Mouse (Mus musculus) kidney, postnatal 36 days (tissue): Measurements from ENCODE around the gene Tecr.
"Not testable (repeated sequence)": the region's sequence is repeated elsewhere in the genome, so short reads cannot be mapped to it uniquely, and the experiment has no call there.

Source experiments
- DNase-seq, 2 experiments: peaks; one replicate each; pipeline ENCODE4 v3.0.0; 2021 to 2022; ENCODE audit warnings: mixed read lengths in 2 of 2

Gene Tecr

DNA sequence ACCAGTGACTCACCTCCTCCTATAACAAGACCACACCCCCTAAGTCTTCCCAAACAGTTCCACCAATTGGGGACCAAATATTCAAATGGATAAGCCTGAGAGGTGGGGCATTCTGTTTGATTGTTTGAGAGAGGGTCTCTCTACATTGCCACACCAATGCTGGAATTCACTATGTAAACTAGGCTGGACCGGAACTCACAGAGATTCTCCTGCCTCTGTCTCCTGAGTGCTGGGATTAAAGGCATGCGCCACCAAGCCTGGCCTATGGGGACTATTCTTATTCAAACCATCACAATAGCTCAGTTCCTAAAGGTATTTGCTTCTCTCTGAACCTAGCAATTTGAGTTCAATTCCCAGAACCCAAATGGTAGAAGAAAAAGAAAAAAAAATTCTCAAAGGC, 10.8 kb upstream of the Tecr start:
- DNase-seq: no peak

DNA sequence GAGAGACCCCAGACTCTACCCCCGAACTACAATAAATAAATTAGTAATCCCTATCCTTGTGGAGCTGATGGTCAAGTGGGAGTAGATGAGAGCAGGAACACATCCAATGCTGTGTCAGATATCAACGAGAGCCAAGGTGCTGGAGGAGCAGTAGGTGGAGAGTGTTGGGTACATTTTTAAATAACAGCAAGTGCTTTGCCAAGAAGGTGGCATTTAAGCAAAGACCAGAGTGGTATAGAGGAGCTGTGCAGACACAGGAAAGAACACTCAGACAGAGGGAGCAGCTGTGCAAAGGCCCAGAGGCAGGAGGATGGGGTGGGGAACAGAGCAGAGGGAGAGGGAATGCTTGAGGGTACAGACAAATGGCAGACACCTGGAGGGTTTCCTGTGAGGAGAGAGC, 9.3 kb upstream of the Tecr start:
- no peak for DNase-seq

DNA sequence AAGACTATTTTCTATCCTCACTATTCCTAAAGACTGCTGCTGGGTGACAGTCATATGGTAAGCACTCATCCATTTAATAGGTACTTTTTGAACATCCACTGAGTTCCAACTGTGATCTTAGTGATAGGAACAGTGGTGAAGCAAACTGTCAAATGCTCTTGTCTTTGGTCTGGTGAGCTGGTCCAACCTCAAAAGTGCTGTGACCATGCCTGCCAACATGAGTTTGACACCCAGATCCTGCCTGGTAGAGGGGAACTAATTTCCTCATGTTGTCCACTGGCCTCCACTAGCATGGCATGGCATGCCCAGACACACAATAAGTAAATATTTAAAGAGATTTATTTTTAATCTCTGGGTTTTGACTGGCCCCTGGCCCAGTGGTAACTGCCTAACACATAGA, 8.9 kb upstream of the Tecr start:
- no peak for DNase-seq

DNA sequence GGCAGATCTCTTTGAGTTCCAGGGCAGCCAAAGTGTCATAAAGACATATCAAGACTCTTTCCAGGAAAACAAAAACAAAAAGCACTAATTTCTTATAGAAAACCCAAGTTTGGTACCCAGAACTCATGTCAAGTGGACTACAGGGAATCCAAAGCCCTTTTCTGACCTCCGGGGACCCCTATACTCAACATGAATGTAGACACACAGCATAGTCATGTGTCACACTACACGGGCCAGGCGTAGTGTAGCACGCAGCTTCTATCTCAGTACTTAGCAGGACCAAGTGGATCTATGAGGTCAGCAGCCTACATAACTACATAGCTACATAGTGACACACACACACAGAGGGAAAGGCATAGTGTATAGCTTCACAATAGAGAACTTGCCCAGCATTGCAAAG, 5.9 kb upstream of the Tecr start:
- no peak for DNase-seq

DNA sequence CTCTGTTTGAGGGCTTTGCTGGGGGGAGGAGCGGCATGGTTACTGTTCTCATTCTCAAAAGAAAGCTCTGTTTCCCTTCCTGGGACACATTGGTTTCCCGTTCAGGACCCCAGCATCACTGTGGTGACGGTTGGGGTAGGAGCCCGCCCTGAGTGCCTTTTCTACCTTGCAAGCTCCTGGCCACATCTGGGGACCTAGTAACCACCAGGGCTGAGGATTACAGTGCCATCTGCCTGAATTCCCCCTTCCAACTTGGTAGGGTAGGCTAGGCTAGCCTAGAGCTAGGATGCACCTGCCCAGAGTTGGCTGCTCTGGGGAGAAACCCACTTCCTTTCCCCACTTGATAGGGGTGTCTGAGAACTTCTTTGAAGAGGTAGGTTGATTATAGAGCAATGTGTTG, 4.2 kb upstream of the Tecr start:
- DNase-seq: no peak

DNA sequence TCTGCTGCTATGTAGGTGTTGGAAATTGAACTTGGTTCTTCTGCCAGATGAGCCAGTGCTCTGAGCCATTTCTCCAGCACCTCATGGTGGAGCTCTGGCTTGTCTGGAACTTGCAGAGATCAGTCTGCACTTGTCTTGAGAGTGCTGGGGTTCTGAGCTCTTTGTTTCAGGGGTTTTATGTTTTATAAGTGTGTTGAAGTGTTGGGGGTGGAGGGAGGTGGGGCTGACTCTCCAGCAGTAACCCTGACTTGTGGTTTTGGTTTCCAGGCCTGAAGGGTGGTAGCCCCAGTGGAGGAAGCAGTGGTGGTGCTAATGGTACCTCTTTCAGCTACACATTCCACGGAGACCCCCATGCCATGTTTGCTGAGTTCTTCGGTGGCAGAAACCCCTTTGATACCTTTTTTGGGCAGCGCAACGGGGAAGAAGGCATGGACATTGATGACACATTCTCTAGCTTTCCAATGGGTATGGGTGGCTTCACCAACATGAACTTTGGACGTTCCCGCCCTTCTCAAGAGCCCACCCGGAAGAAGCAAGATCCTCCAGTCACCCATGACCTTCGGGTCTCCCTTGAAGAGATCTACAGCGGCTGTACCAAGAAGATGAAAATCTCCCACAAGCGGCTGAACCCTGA, 1.9 kb upstream of the Tecr start:
- no peak for DNase-seq

DNA sequence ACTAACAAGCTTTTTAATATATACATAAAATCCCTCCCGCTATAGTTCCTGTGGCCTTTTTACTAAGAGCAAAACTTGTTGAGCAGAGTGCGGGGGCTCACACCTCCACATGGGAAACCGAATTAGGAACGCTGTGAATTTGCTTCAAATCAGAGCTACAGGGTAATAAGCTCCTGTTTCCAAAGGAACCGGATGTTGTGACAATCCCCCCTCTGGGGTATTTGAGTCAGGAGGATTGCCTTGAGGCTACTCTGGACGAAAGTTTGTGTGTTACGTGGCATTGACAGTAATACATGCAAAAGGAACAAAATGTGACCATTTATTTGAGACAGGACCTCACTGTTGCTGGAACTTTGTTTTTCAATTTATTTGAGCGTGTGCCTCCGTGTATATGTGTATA, 1.3 kb upstream of the Tecr start:
- no peak for DNase-seq

DNA sequence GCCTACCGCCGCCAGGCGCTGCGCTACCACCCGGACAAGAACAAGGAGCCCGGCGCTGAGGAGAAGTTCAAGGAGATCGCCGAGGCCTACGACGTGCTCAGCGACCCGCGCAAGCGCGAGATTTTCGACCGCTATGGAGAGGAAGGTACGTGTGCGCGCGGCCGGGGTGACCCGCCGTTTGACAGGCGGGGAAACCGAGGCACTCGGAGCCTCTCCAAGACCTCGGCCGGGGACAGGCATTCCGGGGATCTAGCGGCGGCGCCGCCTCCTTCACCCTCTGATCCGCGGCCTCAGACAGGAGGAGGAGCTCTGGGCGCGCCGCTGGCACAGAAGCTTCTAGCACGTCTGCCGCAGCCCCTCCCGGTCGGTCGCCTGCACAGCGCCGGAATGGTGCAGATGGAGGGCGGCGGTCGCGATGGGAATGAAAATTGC, 643 bp upstream of the Tecr start:
- peak; percentile 90 to 91 for DNase-seq

DNA sequence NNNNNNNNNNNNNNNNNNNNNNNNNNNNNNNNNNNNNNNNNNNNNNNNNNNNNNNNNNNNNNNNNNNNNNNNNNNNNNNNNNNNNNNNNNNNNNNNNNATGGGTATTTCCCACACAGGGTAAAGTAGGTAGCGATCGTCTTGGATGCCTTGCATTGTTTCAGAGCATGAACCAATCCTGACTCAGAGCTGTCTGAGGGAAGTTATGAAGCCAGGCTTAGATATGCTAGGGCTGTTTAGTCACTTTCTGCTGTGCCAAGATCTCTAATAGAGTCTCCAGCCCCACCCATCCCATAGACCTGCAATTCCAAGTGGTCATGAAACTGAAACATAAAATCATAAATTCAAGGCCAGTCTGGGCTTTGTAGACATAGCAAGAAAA, 5.1 kb downstream of the Tecr start:
- no peak for DNase-seq

DNA sequence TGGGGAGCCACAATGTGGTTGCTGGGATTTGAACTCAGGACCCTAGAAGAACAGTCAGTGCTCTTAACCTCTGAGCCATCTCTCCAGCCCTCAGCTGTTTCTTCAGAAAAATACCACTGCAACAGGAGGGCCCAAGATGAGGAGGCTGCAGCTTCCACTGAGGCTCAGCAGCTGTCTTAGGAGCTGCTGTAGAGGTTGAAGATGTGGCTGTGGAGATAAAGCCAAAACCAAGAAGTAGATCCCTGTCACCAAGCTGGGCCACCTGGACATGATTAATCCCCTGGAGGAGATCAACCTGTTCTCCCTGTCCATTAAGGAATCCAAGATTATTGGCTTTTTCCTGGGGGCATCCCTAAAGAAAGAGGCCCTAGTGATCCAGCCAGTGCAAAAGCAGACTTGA, 8.0 kb downstream of the Tecr start:
- DNase-seq: no peak

DNA sequence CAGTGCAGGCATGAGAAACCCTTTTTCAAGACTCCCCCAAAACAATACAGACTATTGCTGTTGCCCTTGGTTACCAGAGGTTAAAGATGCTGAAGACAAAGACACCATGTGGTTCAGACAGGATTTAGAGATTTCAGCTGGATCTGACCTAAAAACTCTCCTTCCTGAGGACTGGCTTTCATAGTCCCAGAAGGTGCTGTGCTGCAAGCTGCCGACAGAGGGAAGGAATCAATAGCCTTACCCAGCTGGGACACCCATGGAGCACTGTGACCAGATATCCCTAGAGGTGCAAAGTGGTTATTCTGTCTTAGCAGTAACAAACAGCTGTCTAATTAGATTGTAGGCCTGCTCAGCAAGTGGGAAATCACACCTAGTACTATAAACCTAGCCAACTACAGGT, 9.6 kb downstream of the Tecr start:
- no peak for DNase-seq

DNA sequence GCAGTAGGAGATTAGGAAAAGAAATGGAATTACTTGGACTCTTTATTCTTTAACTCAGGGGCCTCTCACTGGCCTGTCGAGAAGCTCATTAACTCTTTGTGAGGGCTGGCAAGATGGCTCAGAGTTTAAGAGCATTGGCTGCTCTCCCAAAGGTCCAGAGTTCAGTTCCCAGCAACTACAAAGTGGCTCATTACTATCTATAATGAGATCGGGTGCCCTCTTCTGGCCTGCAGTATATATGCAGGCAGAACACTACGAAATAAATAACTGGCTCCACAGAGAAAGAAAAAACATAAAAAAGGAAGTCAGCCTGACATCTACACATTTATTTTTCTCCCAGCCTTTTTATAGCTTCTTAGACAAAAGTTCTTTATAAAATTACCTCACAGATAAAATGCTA, 11.4 kb downstream of the Tecr start:
- peak; percentile 72 to 78 for DNase-seq

DNA sequence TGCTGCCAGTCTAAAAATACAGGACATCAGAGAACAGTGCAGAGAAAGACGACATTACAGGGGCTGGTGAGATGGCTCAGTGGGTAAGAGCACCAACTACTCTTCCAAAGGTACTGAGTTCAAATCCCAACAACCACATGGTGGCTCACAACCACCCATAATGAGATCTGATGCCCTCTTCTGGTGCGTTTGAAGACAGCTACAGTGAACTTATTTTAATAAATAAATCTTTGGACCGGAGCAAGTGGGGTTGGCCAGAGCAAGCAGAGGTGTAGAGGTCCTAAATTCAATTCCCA, 12.8 kb downstream of the Tecr start:
- DNase-seq: not testable (repeated sequence)

DNA sequence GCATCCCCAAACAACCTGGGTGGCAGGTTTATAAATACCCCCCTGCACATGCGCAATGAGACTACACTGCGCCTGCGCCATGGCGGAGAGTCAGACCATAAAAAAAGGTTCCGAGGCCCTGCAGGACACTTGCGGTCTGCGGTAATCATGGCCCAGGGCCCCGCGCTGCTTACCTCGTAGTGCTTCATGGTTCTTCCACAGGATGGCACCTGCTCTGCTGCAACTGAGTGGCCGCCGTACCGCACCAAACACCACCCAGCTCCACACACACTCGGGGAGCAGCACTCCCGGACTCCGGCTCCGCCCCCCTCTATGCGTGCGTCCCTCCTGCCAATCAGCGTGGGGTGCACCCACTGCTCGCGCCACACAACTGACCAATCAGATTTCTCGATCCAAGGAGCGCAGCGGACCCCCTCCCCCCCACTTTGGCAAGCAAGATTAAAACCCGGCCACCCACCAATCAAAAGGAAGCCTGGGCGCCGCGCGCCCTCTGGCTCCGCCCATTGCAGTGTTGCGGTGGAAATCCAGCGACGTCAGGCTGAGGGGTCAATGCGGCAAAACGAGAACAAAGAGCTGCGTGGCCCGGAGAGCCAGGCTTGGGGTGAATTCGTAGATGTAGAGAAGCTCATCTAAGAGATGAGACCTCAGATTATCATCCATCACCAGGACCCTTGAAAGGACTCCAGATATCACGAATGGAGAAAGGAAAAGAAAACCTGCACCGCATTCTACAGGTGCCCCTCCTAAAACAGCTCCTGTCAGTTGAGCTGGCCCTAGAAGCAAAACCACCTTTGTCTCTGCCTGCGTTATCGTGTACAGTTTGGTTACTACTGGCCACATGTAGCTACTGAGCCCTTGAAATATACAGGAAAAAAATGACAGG, 13.4 kb downstream of the Tecr start:
- DNase-seq: peak; percentile 98

DNA sequence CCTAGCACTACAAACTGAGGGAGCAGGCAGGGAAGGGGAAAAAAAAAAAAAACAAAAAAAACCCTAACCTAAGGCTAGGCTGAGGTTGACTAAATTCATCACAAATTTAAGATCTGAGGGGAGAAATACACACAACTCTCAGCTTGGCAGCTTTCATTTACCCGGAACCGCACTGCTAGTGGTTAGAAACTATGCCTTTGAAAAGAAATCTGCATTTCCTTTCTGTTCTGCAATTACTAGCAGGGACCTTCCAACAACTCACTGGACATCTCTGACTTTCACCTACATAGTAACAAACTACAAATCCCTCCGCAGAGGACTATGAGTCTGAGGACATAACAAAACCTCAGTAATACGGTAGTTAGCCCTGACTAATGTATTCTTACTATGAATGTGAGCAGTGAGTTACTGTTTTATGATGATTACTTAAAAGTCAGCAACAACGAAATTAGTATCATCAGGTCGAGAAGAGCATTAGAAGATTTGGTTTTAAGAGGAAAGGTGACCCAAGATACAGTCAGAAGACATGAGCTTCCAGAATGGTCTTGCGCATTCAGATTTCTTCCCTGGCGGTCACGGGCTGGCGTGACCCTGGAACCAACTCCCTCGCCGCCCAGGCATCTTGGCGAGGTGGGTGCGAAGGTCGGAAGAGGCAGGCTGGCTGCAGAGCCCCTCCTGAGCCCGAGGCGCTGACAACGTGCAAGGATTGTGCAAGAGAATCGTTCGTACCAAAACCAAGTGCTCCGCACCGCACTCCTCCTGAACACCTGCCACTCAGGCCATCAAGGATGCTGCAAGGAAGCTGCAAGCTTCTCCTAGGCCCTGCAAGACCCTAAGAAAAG, 14.2 kb downstream of the Tecr start:
- peak; percentile 63 to 71 for DNase-seq

DNA sequence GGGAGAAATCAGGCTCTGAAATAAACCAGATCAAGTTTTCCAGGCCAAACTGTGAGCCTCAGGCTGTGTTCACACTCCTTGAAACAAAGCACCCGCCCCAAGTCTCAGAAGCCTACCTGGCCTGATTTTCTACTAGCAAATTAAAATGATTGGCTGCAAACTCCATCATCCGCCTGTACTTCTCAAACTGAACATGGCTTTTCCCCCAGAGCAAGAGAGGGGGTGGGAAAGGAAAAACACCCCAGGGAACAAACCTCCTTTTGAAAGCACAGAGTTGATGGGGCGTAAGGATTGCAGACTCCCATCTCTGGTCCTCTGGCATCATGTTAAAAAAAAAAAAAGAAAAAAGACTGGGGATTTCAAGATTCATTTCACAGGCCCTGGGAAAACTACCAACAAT, 15.1 kb downstream of the Tecr start:
- no peak for DNase-seq

DNA sequence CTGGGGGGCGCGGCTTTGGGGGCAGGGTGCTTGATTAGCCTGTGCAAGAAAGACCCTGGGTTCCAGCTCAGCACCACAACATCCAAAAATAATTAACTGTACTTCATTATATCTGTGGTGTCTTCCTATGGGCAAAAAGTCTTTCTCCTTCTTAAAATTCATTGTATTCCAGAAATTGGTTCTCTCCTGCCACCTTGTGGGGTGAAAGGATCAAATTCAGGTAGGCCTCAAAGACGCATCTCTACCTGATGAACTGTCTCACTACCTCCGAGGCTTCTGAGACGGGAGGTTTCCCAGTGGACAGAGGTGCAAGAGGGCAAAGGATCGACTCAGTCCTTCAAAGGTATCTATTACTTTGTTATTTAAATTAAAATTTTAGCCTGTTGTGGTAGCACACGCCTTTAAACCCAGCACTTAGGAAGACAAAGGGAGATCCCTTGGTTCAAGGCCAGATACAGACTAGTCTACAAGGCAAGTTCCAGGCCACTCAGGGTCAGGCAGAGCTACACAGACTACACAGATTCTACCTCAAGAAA, 17.2 kb downstream of the Tecr start:
- DNase-seq: peak in 1 of 2 experiments; percentile 42

DNA sequence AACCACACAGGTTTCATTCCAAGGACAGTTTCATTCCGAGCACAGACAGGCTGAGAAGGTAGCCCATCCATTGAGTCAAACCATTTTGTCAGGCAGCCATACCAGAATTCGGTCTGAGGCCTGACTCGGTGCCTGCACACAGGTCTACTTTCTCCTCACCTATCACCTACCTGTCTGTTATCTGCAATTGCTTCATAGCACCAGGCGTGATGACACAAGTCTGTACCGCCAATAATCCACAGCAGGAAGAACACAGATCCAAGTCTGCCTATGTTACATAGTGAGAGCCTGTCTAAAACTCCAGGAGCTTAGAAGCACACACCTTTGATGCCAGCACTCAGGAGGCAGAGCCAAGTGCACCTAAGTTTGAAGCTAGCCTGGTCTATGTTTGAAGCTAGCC, 18.9 kb downstream of the Tecr start:
- DNase-seq: no peak

DNA sequence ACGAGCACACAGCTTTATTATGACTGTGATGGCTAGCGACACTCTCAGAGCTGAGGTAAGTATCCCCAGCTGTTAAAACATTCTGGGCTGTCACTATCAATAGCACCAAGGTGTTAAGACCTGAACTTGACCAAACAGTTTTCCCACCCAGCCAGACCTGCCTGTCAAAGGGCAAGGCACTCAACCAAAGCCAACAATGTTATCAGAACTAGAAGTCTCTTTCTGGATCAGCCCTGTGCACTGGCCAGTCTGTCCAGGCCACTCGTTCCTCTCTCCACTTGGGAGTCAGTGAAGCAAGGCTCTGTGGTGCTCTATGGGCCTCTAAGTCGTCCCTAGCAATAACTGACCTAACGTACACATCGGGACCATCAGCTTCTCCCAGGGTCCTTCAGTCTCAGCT, 20.1 kb downstream of the Tecr start:
- no peak for DNase-seq

DNA sequence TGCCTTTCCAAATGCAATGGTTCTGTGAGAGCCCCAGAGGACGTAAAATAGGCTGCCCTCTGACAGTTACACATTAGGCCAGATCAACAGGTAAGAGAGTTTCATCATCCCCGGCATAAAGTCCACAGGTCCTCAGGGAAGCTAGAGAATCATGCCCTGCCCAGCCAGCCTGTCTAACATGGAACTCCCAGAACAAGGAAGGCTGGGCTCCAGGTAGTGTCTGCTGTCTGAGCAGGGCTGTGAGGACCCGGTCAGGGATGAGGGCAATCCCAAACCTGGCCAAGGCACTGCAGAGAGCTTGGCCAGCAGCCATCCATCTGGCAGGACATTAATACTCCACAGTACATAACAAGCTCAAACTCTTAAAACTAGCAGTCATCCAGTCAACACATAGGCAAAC, 22.4 kb downstream of the Tecr start:
- DNase-seq: peak; percentile 62 to 72

DNA sequence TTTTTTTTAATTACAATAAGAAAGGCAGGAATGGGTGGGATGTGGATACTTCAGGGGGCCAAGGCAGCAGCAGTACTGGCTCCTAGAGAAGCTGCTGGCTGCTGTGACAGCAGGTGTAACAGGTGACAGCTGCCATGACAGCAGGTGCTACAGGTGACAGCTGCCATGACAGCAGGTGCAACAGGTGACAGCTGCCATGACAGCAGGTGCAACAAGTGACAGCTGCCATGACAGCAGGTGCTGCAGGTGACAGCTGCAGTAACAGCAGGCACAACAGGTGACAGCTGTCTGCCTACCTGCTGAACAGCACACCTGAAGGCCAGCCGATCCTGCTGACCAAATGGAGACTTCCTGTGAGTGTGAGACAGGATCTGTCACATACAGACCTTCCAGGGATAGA, 23.0 kb downstream of the Tecr start:
- no peak for DNase-seq

DNA sequence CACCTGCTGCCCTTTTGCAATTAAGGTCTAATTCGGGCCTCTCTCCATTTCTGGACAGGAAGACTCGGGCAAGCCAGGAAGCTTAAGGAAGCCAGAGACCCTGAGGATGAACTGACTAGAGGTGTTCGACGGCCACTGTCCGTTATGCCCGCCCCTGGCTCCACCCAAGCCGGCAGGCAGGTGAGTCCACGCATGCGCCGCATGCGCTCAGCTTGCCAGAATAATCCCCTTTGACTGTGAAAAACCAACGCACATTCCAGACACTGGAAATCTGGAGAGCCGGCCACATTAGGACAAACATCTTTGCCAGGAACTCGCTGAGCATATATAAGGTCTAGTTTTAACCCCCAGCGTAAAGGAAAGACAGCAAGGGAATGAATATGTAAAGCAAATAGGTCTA, 24.5 kb downstream of the Tecr start:
- DNase-seq: no peak

DNA sequence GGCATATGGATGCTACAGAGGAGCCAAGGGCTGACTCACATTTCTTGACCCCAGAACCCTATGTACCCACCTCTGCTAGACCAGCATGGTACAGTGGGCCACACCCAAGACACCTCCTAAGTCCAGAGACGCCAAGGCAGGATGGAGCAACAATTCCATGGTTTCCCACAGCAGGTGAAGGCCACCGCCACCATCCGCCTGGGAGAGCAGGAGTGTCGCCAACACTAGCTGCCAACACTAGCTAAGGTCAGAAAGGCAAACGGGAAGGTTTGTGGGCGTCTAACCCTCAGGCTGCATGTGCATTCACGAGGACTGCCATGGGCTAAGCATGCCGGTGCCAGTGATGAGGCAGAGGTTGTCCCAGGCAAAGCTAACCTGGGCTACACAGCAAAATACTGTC, 25.5 kb downstream of the Tecr start:
- DNase-seq: no peak

DNA sequence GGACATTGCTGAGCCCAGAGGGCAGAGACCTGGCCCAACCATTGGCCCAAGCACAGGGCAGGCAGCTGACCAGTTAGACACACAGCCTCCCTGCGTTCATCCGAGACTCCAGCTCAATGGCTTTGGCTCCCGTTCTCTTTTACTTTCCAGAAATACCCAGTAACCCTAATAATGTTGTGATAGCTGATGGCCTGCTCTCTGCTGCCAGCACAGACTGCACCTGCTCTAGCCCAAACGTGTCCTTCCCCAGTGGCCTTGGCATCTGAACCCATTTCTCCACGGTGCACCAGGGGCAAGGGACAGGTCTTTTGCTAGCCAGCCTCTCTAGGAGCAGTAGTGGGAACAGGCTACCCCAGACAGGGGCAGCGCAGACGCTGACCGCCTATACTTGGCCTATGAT, 26.9 kb downstream of the Tecr start:
- DNase-seq: no peak
